Mouse (Mus musculus): ENCODE data around the gene Ccdc18. TPM values are rescaled to one million over a fixed set of nuclear protein-coding genes. Genes with fewer than 3 reads are reported as not detected.
"Not testable (repeated sequence)": the region's sequence is repeated elsewhere in the genome, so short reads cannot be mapped to it uniquely, and the experiment has no call there.

The Ccdc18 gene
- total RNA-seq, 2 experiments from 2014 or later: 1.6 to 1.8 TPM

DNA sequence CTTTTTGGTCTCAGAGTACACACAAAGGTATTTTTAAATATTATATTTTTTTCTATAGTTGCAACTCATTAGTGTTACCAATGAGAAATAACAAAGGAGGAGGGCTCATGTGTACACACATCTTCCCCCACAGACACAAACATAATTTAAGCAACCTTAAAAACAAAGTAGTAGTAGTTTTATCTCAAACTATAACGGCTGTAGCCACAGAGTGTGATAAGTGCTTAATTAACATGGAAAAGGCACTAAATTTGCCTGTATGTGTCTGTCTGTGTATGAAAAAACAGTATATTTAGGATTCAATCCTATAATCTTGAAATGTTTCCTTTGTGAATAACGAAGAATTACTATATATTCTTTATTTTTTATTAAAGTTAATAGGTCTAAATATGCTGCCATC, 51.4 kb downstream of the Ccdc18 start:
- Histone ChIP-seq H3K4me3 (no peak overlapping the region), H3K27ac (no peak overlapping the region)
- DNase-seq (ENCODE audit: low spot score in 2 of 2): no peak
- no peak for TF ChIP-seq CTCF (conservative IDR thresholded peaks at IDR 0.05)

DNA sequence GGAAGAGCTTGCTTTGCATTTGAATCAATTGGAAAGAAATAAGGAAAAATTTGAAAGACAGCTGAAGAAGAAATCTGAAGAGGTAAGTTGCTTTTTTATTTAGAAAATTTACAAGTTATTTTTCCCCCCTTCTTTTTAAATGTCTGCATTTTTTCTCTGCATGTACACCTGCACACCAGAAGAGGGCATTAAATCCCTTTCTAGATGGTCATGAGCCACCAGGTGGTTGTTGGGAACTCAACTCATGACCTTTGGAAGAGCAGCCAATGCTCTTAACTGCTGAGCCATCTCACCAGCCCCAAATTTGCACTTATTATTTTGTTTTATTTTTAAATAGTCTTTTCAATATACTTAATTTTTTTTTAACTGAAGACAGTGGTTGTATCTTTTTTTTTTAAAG, 56.3 kb downstream of the Ccdc18 start:
- TF ChIP-seq CTCF (conservative IDR thresholded peaks at IDR 0.05): peak; percentile 67
- H3K27ac ChIP-seq: no peak overlapping the region
- DNase-seq (ENCODE audit: low spot score in 2 of 2): no peak
- H3K4me3 ChIP-seq: no peak overlapping the region

DNA sequence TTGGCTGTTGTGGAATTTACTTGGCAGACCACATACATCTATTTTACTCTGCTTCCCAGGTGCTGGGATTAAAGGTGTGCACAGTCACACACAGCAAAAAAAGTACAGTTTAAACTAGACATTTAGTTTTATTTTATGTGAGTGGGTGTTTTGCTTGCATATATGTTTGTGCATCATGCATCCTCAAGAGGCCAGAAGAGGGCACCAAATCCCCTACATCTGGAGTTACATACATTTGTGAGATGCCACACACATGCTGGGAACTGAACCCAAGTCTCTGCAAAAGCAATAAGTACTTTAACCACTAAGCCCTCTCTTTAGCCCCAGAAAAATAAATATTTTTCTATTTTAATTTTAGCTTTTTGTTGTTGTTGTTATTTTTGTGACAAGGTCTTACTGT, 73.3 kb downstream of the Ccdc18 start:
- peak; percentile 35; the same call in 1 of the 2 replicates for TF ChIP-seq CTCF (conservative IDR thresholded peaks at IDR 0.05)
- DNase-seq (ENCODE audit: low spot score in 2 of 2): no peak
- no peak overlapping the region for H3K4me3 ChIP-seq
- H3K27ac ChIP-seq: no peak overlapping the region

DNA sequence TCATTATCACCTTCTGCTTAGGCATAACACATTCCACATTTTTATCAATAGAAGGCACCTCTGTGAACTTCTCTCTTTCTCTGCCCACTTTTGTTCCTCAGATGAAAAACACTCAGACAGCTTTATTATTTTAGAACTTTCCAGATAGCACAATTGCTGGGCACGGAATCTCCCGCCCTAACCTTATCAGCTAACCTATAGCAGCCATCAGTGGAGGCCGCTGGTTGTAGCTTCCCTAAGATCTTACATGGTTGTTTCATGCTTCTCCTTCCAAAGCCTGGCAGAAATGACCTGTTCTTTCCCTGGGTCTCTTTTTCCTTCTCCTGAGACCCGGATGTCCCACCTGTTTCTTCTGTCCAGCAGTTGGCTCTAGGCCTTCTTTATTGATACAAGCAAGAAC, 78.8 kb downstream of the Ccdc18 start:
- no peak for TF ChIP-seq CTCF (conservative IDR thresholded peaks at IDR 0.05)
- no peak overlapping the region for H3K4me3 ChIP-seq
- DNase-seq (ENCODE audit: low spot score in 2 of 2): no peak

DNA sequence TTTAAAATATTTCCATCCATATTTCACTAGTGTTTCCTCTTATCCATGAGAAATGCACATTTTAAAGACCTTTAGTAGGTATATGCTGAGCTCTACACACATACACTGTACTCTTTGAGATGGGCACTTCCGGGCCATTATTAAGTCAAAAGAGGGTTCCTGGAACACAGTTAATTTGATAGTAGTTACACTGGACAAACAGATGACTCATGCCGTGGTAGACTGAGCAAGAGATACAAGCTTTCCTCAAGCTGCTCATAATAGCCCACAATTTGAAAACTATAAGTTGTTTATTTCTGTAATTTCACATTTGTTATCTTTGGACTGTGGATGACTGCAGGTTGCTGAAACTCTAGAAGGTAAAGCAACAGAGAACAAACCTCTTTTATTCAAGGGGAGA, 82.3 kb downstream of the Ccdc18 start:
- DNase-seq (ENCODE audit: low spot score in 2 of 2): no peak

More for the DNA sequence above, 78.8 kb downstream of the Ccdc18 start:
- no peak overlapping the region for H3K27ac ChIP-seq

DNA sequence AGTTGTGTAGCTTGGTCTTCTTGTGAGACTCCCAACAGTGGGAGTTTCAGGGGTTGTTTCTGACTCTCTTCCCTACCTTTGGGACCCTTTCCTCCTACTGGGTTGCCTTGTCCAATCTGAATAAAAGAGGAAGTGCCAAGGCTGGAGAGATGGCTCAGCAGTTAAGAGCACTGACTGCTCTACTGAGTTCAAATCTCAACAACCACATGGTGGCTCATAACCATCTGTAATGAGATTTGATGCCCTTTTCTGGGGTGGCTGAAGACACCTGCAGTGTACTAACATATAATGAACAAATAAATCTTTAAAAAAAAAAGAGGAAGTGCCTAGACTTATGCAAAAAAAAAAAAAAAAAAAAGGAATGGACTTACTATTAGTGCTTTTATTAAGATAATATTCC, 91.4 kb downstream of the Ccdc18 start:
- no peak for DNase-seq (ENCODE audit: low spot score in 2 of 2)
- no peak overlapping the region for H3K4me3 ChIP-seq
- H3K27ac ChIP-seq: no peak overlapping the region
- TF ChIP-seq CTCF (conservative IDR thresholded peaks at IDR 0.05): no peak

More for the DNA sequence above, 82.3 kb downstream of the Ccdc18 start:
- Histone ChIP-seq H3K4me3 (no peak overlapping the region), H3K27ac (no peak overlapping the region)
- no peak for TF ChIP-seq CTCF (conservative IDR thresholded peaks at IDR 0.05)

DNA sequence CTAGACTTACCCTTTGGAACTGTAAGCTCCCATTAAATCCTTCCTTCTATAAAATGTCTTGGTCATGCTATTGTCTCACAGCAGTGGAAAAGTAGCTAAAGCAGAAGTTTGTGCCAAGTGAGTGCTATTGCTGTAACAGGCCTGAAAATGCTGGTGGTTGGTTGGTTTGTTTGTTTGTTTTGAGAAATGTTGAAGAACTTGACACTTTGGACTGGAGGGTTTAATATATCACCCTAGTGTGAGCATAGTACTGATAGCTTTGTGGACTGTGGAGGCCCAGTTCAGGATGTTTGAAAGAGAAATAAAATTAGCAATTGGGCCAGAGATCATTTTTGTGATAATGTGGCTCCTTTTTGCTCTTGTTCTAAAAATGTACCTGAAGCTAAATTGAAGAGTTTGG, 93.5 kb downstream of the Ccdc18 start:
- TF ChIP-seq CTCF (conservative IDR thresholded peaks at IDR 0.05): no peak

DNA sequence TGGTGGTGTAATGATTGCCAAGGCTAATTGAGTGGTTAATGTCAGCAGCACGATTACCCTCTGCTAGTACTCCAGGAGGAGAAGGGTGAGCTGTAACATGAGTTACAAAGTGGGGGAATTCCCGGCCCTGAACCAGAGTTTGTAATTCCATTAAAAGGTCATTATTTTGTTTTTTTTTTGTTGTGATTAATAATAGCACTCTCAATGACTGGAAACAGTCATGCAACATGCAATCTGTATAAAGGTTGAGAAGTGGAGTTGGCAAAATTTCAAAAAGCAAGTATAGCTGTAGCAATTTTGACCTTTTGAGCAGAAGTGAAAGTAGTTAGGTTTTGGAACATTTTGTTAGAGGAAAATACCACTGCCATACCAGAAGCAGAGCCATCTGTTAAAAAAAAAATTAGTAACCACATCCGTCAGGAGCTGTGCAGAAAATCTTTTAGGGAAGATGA, 113.7 kb downstream of the Ccdc18 start:
- peak overlapping the region; percentile 43; the same call in 1 of the 2 replicates for H3K27ac ChIP-seq
- peak in 1 of 2 experiments; percentile 27 for DNase-seq (ENCODE audit: low spot score in 2 of 2)
- TF ChIP-seq CTCF (conservative IDR thresholded peaks at IDR 0.05): no peak
- H3K4me3 ChIP-seq: no peak overlapping the region

More for the DNA sequence above, 93.5 kb downstream of the Ccdc18 start:
- no peak overlapping the region for H3K27ac ChIP-seq
- no peak overlapping the region for H3K4me3 ChIP-seq
- DNase-seq (ENCODE audit: low spot score in 2 of 2): no peak

DNA sequence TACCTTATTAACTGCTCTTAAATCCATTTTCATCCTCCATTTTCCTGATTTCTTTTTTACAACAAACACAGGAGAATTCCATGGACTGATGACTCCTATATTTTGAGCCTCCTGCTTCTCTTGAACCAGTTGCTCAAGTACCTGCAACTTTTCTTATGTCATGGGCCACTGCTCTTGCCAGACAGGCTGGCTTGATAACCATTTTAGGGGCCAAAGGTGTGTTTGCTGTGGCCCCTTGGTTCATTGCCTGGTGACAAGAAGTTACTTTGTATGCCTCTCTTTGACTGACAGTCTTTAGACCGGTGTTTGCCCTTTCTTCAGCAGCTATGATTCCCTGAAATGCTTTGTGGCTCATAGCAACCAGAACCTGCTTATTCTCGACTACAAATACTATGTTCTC, 117.4 kb downstream of the Ccdc18 start:
- Histone ChIP-seq H3K4me3 (no peak overlapping the region), H3K27ac (no peak overlapping the region)
- no peak for TF ChIP-seq CTCF (conservative IDR thresholded peaks at IDR 0.05)
- no peak for DNase-seq (ENCODE audit: low spot score in 2 of 2)

DNA sequence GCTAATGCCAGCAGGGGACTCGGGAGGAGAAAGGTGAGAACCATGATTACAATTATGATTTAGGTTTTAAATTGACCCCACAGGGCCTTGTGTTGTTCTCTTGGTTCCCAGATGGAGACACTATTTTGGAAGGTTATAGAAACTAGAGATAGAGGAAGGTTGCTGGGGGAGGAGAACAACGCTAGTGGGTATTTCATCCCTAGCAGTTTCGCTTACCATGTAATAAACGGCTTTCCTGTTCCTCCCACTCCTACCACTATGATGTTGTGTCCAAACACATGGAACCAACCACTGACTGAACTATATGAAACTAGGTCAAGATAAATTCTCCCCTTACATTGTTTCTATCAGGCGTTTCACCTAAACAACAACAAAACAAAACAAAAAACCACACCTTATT, 122.6 kb downstream of the Ccdc18 start:
- Histone ChIP-seq H3K27ac (no peak overlapping the region), H3K4me3 (no peak overlapping the region)
- TF ChIP-seq CTCF (conservative IDR thresholded peaks at IDR 0.05): no peak
- DNase-seq (ENCODE audit: low spot score in 2 of 2): no peak

DNA sequence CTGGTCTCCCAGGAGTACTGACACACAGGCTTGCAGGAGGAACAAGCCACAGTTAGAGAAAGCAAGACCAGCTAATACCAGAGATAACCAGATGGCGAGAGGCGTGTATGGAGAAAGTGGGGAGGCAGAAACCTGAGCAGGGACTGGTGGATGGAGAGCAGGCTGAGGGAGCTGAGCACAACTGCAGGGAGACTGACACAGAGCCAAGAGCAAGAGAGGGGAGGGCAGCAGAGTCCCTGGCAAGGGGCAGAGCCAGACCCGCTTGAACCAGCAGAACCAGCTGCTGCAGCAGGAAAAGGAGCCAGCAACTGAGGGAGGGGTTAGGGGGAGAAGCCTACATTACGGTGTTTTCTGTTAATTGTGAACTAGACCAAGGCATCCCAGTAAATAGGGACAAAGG, 130.0 kb downstream of the Ccdc18 start:
- Histone ChIP-seq H3K27ac (peak overlapping the region; percentile 79), H3K4me3 (peak overlapping the region; percentile 20; the same call in 1 of the 2 replicates)
- peak; percentile 29 to 54 for DNase-seq (ENCODE audit: low spot score in 2 of 2)
- TF ChIP-seq CTCF (conservative IDR thresholded peaks at IDR 0.05): no peak

DNA sequence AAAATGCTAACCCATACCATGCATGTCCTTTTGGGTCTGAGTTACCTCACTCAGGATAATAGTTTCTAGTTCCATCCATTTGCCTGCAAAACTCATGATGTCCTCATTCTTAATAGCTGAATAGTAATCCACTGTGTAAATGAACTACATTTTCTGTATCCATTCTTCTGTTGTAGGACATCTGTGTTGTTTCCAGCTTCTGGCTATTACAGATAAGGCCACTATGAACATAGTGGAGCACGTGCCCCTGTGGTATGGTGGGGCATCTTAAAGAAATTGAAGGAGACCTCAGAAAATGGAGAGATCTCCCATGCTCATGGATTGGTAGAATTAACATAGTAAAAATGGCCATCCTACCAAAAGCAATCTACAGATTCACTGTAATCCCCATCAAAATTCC, 131.1 kb downstream of the Ccdc18 start:
- DNase-seq (ENCODE audit: low spot score in 2 of 2); H3K4me3 ChIP-seq; H3K27ac ChIP-seq: not testable (repeated sequence)

DNA sequence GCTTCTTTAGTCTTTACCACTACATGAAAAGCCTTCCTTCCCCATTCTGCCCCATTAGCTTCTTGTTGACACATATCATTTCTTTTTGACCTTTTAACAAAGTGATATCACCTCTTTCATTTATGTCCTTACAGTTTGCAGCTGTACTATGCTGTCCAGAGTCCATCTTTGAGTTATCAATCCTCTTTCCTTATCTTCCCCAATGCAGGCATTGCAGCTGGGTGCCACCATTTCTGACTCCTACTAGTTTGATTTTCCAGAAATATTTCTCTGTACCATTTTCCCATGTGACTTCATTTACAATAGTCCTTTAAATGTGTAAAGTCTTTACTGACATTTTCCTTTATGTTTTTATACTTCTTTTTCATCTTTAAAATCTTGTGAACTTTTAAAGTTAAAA, 134.3 kb downstream of the Ccdc18 start:
- TF ChIP-seq CTCF (conservative IDR thresholded peaks at IDR 0.05): no peak
- DNase-seq (ENCODE audit: low spot score in 2 of 2): no peak
- H3K27ac ChIP-seq: no peak overlapping the region
- no peak overlapping the region for H3K4me3 ChIP-seq

DNA sequence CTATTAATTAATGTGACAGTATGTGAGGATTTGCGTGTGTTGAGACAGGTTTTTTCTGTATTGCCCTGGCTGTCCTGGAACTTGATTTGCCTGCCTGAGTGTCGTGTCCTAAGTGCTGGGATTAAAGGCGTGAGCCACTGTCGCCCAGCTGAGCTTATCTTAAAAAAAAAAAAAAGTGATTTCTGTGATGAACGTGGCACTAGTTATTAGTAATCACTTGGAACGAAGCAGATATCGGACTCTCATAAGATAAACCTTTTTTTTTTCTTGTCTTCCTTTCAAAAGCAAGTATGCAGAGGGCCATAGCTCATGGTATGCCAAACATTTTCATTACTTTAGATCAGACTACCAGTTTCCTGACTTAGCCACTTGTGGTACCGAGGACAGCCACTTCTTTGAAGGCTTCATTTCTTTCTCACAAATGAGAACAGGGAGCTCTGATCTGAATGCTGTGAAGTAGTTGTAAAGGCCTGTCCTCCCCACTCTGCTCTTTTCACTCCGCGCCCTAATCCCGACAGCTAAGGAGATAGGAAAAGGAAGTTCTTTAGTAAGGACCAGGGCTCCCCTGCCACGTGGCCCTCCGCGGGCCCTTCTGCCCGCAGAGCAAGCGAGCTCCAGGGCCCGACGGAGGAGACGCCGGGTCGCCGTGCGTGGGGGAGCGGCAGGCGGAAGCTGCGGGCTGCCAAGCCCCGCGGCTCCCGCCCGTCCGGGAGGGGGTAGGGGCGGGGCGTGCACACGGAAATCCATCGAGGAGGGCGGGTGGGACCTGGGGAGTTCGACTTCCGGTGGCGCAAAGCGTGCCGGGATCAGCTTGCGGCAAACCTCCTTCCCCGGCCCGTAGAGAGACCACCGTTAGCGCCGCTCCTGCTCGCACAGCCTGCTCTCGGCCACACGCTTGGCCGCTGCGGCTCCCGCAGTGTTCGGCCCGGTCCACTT, 135.7 kb downstream of the Ccdc18 start, which contains the start of gene Dr1:
Dr1 (plus strand) TSS at position 771 of the 936 bp plus-strand sequence.
- peak; percentile 85 to 86 for DNase-seq (ENCODE audit: low spot score in 2 of 2)
- TF ChIP-seq CTCF (conservative IDR thresholded peaks at IDR 0.05): no peak
- H3K4me3 ChIP-seq: peak within 1 kb of the TSS; percentile 99
- peak within 1 kb of the TSS; percentile 92 for H3K27ac ChIP-seq

All from layer of hippocampus, adult 2 months (tissue).